ENCODE assay signal across 20 mouse cellular contexts in genomic region chr5:115579363-115579762, GRCm38 (mm10).
"Had no signal": no experiment of that assay in that cellular context is flagged by ENCODE, and none has a peak within 500 bp of the region (broad histone marks: within the 10 kb centered on the region; RNA-seq: fewer than 3 reads in every experiment).

No protein-coding gene starts in this region.

- DNase-seq: kidney, adult 9 months; kidney, postnatal 25 days; left cerebral cortex, postnatal 4 days; lung, adult 18-20 months; lung, postnatal 10 days; lung, postnatal 36 days; thymus, adult 2 months; thymus, postnatal 14 days; thymus, postnatal 4 days had no signal

- H3K27ac ChIP-seq: kidney, postnatal 0 days; limb, embryonic 12.5 days; limb, embryonic 15.5 days; liver, embryonic 14.5 days; lung, embryonic 15.5 days; midbrain, embryonic 10.5 days; midbrain, embryonic 13.5 days; neural tube, embryonic 13.5 days had no signal

- H3K4me3 ChIP-seq: limb, embryonic 12.5 days; limb, embryonic 15.5 days; lung, embryonic 15.5 days; megakaryocyte, embryonic 14.5 days; midbrain, embryonic 10.5 days; midbrain, embryonic 13.5 days; myocyte; neural tube, embryonic 13.5 days had no signal

- ATAC-seq: midbrain, embryonic 13.5 days; midbrain, embryonic 16.5 days had no signal
